Mouse (Mus musculus): Measurements from ENCODE around the gene Tbc1d1. TPM values are rescaled to one million over a fixed set of nuclear protein-coding genes. Genes with fewer than 3 reads are reported as not detected.

Gene Tbc1d1
- total and polyA plus RNA-seq, 3 experiments, result 26.0 to 38.6 (median 31.9) TPM

- Histone ChIP-seq H3K27me3 (replicated peaks) (peaks cover 2% of the 10 kb centered on the region), H3K79me2 (replicated peaks; ENCODE audit: control insufficient read depth, extremely low read depth, insufficient read depth, poor library complexity, severe bottlenecking) (peaks cover 4% of the 10 kb centered on the region), H3K4me3 (replicated peaks in 1 of 3; ENCODE audit: low read depth in 2 of 3, low read length in 2 of 3, poor library complexity in 1 of 3) (peak overlapping the region in 1 of 3 experiments; percentile 92), H3K27ac (ENCODE audit: insufficient read depth, low read depth) (no peak overlapping the region), H3K9ac (ENCODE audit: insufficient read depth, low read depth) (no peak overlapping the region), H3K4me2 (ENCODE audit: insufficient read depth, low read depth, poor library complexity, severe bottlenecking) (peak overlapping the region; percentile 74), H3K36me3 (replicated peaks in 1 of 2; ENCODE audit: control insufficient read depth in 1 of 2, insufficient read depth in 1 of 2, low read length in 1 of 2) (peaks cover 6 to 38% of the 10 kb centered on the region in 2 experiments), H3K4me1 (ENCODE audit: control insufficient read depth in 1 of 2, insufficient read depth in 2 of 2) (peaks cover 15 to 76% of the 10 kb centered on the region in 2 experiments), H3K9me3 (replicated peaks; ENCODE audit: low read length) (no peaks in the 10 kb centered on the region)
- no peak for DNase-seq (ENCODE audit: extremely low read depth)
- in situ Hi-C loops (cut with MboI; ENCODE audit: low pct_ligation_motif_present, low pct_unique_long_range_greater_than_20kb, low sequenced_read_pairs), result no loop called here
- TF ChIP-seq POLR2AphosphoS2 (IDR thresholded peaks at IDR 0.05; ENCODE audit: low read depth, low read length), result no peak
- no peak for TF ChIP-seq JUN (IDR thresholded peaks at IDR 0.05; ENCODE audit: insufficient read depth, low read depth, low read length)
- TF ChIP-seq E2F4 (IDR thresholded peaks at IDR 0.05; ENCODE audit: insufficient replicate concordance, low read depth, low read length), result no peak
- no peak for TF ChIP-seq PAX5 (IDR thresholded peaks at IDR 0.05; ENCODE audit: low read length)
- TF ChIP-seq TCF12 (IDR thresholded peaks at IDR 0.05; ENCODE audit: low read depth, low read length), result no peak
- no peak for TF ChIP-seq ETS1 (conservative IDR thresholded peaks at IDR 0.05; ENCODE audit: low read depth, low read length)
- TF ChIP-seq ZKSCAN1 (IDR thresholded peaks at IDR 0.05; ENCODE audit: borderline replicate concordance, low read depth, low read length), result no peak
- no peak for TF ChIP-seq CHD2 (IDR thresholded peaks at IDR 0.05; ENCODE audit: low read length)
- no peak for TF ChIP-seq MYC (IDR thresholded peaks at IDR 0.05; ENCODE audit: low read depth, low read length)
- no peak for TF ChIP-seq ELF1 (IDR thresholded peaks at IDR 0.05; ENCODE audit: low read depth, low read length)
- TF ChIP-seq BHLHE40 (IDR thresholded peaks at IDR 0.05; ENCODE audit: low read depth, low read length), result no peak
- dilution Hi-C loops (cut with MboI; ENCODE audit: extremely low pct_ligation_motif_present, extremely low pct_unique_long_range_greater_than_20kb, low sequenced_read_pairs), result no loop called here
Observed at GRCm38 (mm10) chr5:64161917-64162316, 5.8 kb downstream of the Tbc1d1 start.

GRCm38 (mm10) chr5:64162582-64162981 is 6.5 kb downstream of the Tbc1d1 start:
- Histone ChIP-seq H3K9me3 (replicated peaks; ENCODE audit: low read length) (no peaks in the 10 kb centered on the region), H3K4me2 (ENCODE audit: insufficient read depth, low read depth, poor library complexity, severe bottlenecking) (no peak overlapping the region), H3K36me3 (replicated peaks in 1 of 2; ENCODE audit: control insufficient read depth in 1 of 2, insufficient read depth in 1 of 2, low read length in 1 of 2) (peaks cover 7 to 45% of the 10 kb centered on the region in 2 experiments), H3K27me3 (replicated peaks) (peaks cover 2% of the 10 kb centered on the region), H3K79me2 (replicated peaks; ENCODE audit: control insufficient read depth, extremely low read depth, insufficient read depth, poor library complexity, severe bottlenecking) (peaks cover 4% of the 10 kb centered on the region), H3K9ac (ENCODE audit: insufficient read depth, low read depth) (no peak overlapping the region), H3K4me3 (replicated peaks in 1 of 3; ENCODE audit: low read depth in 2 of 3, low read length in 2 of 3, poor library complexity in 1 of 3) (no peak overlapping the region), H3K27ac (ENCODE audit: insufficient read depth, low read depth) (no peak overlapping the region), H3K4me1 (ENCODE audit: control insufficient read depth in 1 of 2, insufficient read depth in 2 of 2) (peaks cover 15 to 72% of the 10 kb centered on the region in 2 experiments)
- no peak for DNase-seq (ENCODE audit: extremely low read depth)
- TF ChIP-seq ZKSCAN1 (IDR thresholded peaks at IDR 0.05; ENCODE audit: borderline replicate concordance, low read depth, low read length) (no peak), MAX (IDR thresholded peaks at IDR 0.05; ENCODE audit: low read length) (no peak), USF1 (IDR thresholded peaks at IDR 0.05; ENCODE audit: low read depth, low read length) (no peak)
- dilution Hi-C loops (cut with MboI; ENCODE audit: extremely low pct_ligation_motif_present, extremely low pct_unique_long_range_greater_than_20kb, low sequenced_read_pairs), result no loop called here
- in situ Hi-C loops (cut with MboI; ENCODE audit: low pct_ligation_motif_present, low pct_unique_long_range_greater_than_20kb, low sequenced_read_pairs), result no loop called here

GRCm38 (mm10) chr5:64164414-64164813 is 8.3 kb downstream of the Tbc1d1 start:
- dilution Hi-C loops (cut with MboI; ENCODE audit: extremely low pct_ligation_motif_present, extremely low pct_unique_long_range_greater_than_20kb, low sequenced_read_pairs), result no loop called here
- in situ Hi-C loops (cut with MboI; ENCODE audit: low pct_ligation_motif_present, low pct_unique_long_range_greater_than_20kb, low sequenced_read_pairs), result no loop called here
- Histone ChIP-seq H3K27ac (ENCODE audit: insufficient read depth, low read depth) (no peak overlapping the region), H3K27me3 (replicated peaks) (no peaks in the 10 kb centered on the region), H3K4me1 (ENCODE audit: control insufficient read depth in 1 of 2, insufficient read depth in 2 of 2) (peaks cover 6 to 58% of the 10 kb centered on the region in 2 experiments), H3K79me2 (replicated peaks; ENCODE audit: control insufficient read depth, extremely low read depth, insufficient read depth, poor library complexity, severe bottlenecking) (peaks cover 4% of the 10 kb centered on the region), H3K36me3 (replicated peaks in 1 of 2; ENCODE audit: control insufficient read depth in 1 of 2, insufficient read depth in 1 of 2, low read length in 1 of 2) (peaks cover 9 to 55% of the 10 kb centered on the region in 2 experiments), H3K4me2 (ENCODE audit: insufficient read depth, low read depth, poor library complexity, severe bottlenecking) (no peak overlapping the region), H3K4me3 (replicated peaks in 1 of 3; ENCODE audit: low read depth in 2 of 3, low read length in 2 of 3, poor library complexity in 1 of 3) (no peak overlapping the region), H3K9ac (ENCODE audit: insufficient read depth, low read depth) (no peak overlapping the region), H3K9me3 (replicated peaks; ENCODE audit: low read length) (no peaks in the 10 kb centered on the region)
- TF ChIP-seq ZKSCAN1 (IDR thresholded peaks at IDR 0.05; ENCODE audit: borderline replicate concordance, low read depth, low read length) (0 out of 2 replicates have a peak, but pooled peaks have one; percentile 19), NELFE (IDR thresholded peaks at IDR 0.05; ENCODE audit: low read depth, low read length) (no peak)
- no peak for DNase-seq (ENCODE audit: extremely low read depth)
